Mouse (Mus musculus) WW6 (cell line): ENCODE results near the gene Ppig.

Experiments
- DNase-seq: peaks from one replicate; pipeline ENCODE4 v3.0.0-alpha.2; 2013; ENCODE audit warnings: low read depth, low spot score

The Ppig gene

GRCm38 (mm10) chr2:69760980-69761379 lies 38.6 kb downstream of the Ppig start:
- DNase-seq: no peak

- DNase-seq: no peak
Observed at GRCm38 (mm10) chr2:69763340-69763739, 41.0 kb downstream of the Ppig start.

GRCm38 (mm10) chr2:69764716-69765115 lies 42.4 kb downstream of the Ppig start:
- no peak for DNase-seq

GRCm38 (mm10) chr2:69773331-69773730 lies 51.0 kb downstream of the Ppig start:
- DNase-seq: no peak

- DNase-seq: no peak
Observed at GRCm38 (mm10) chr2:69777985-69778835, 55.9 kb downstream of the Ppig start.

GRCm38 (mm10) chr2:69778836-69779177 lies 56.5 kb downstream of the Ppig start:
- no peak for DNase-seq

- no peak for DNase-seq
Observed at GRCm38 (mm10) chr2:69788974-69789373, 66.6 kb downstream of the Ppig start.

GRCm38 (mm10) chr2:69789429-69790069 lies 67.2 kb downstream of the Ppig start, which contains the start of the genes Ccdc173 and Phospho2:
Ccdc173 (minus strand) TSS chr2:69789575.
Phospho2 (plus strand) TSS chr2:69789623.
- DNase-seq: peak; percentile 92

- DNase-seq: peak; percentile 86
Observed at GRCm38 (mm10) chr2:69790285-69790684, 67.9 kb downstream of the Ppig start.

GRCm38 (mm10) chr2:69790722-69791121 lies 68.4 kb downstream of the Ppig start:
- DNase-seq: no peak

GRCm38 (mm10) chr2:69802911-69803312 lies 80.6 kb downstream of the Ppig start:
- no peak for DNase-seq
